Mouse (Mus musculus) cortical plate, adult 2 months (tissue): ENCODE measurements at regions not wholly inside any gene's neighbourhood (a gene's known extent, or its start where the extent isn't known, plus 50 kb on each side); places are given as distances from the start of the nearest gene placed in this dataset.

Source experiments
- CTCF ChIP-seq: fragments of 200-500 bp; IDR thresholded peaks from 2 replicates; pipeline ENCODE4 v1.5.1; 2011; ENCODE audit warnings: mild to moderate bottlenecking, control low read depth, low read length; ENCODE audit not compliant: insufficient read depth; ENCODE audit errors: extremely low read depth
- POLR2A ChIP-seq: fragments of 200-500 bp; IDR thresholded peaks from 2 replicates; pipeline ENCODE4 v1.6.1; 2011; ENCODE audit warnings: mild to moderate bottlenecking, low read length, control low read depth; ENCODE audit not compliant: insufficient read depth; ENCODE audit errors: extremely low read depth

DNA sequence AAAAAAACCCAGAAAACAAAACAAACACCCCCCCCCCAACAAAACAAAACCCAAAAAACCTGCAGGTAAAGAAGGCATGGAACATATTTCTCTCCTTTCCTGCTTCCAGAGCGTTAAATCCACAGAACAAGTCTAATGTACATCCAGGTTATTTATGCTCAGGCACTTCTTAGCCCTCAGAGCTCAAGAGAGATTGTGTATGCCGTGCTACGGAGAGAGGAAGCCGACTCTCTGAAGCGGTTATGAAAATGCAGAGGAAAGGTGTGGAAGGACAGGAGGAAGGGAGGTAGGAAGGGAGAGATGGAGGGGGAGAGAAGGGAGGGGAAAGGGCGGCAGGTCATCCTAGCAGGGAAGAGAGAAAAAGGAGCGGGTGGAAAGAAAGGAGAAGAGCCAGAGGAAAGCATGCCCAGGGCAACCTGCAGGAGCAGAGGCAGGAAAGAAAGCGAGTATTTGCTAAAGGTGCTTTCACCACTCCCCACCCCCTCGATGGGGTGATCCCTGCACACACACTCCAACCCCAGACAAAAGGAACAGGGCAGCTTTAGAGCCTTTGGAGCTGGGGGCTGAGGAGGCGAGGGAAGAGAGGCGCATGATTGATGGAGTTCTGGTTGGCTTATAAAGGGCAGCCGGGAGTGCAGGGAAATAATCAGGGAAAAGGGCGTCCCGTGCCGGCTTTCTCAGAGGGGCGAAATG, 327.9 kb downstream of the Gm10295 start:
- no peak for TF ChIP-seq POLR2A
- no peak for TF ChIP-seq CTCF
